Mouse (Mus musculus) midbrain, postnatal 0 days (tissue): Measurements from ENCODE around the gene 5730409E04Rik. TPM values are rescaled to one million over a fixed set of nuclear protein-coding genes. Genes with fewer than 3 reads are reported as not detected.
A peak's percentile ranks its signal among the peaks of the same experiment; 100 is the strongest.

Experiments
- ATAC-seq: fragments of 200-750 bp; cut with Nextera tagmentation; 2 replicates; pipeline ENCODE4 v1.8.0; 2017; ENCODE audit warnings: moderate number of reproducible peaks, mild to moderate bottlenecking, moderate TSS enrichment, moderate library complexity; ENCODE audit not compliant: low FRiP score
- DNase-seq: peaks from one replicate; pipeline ENCODE4 v3.0.0-alpha.2; 2015; ENCODE audit warnings: low spot score
- H3K27ac ChIP-seq: fragments of 300-500 bp; sonication (generic); 2 replicates; pipeline ENCODE4 v1.5.1; 2014; ENCODE audit warnings: low read depth, mild to moderate bottlenecking, low read length, mixed read lengths
- H3K27me3 ChIP-seq: fragments of 300-500 bp; sonication (generic); 2 replicates; pipeline ENCODE4 v1.6.1; 2014; ENCODE audit warnings: low read length, control low read depth, mixed read lengths; ENCODE audit not compliant: insufficient read depth
- H3K36me3 ChIP-seq: fragments of 300-500 bp; sonication (generic); 2 replicates; pipeline ENCODE4 v1.6.1; 2014; ENCODE audit warnings: low read length, control low read depth, mixed read lengths; ENCODE audit not compliant: insufficient read depth
- H3K4me1 ChIP-seq: fragments of 300-500 bp; sonication (generic); 2 replicates; pipeline ENCODE4 v1.6.1; 2014; ENCODE audit warnings: mild to moderate bottlenecking, control low read depth, antibody characterized with exemption, low read length, mixed read lengths; ENCODE audit not compliant: insufficient read depth
- H3K4me2 ChIP-seq: fragments of 300-500 bp; sonication (generic); 2 replicates; pipeline ENCODE4 v1.6.1; 2014; ENCODE audit warnings: low read depth, mild to moderate bottlenecking, low read length, mixed read lengths; ENCODE audit not compliant: poor library complexity, severe bottlenecking
- H3K4me3 ChIP-seq: fragments of 300-500 bp; sonication (generic); 2 replicates; pipeline ENCODE4 v1.5.1; 2014; ENCODE audit warnings: low read depth, mild to moderate bottlenecking, low read length, moderate library complexity
- H3K9ac ChIP-seq: fragments of 300-500 bp; sonication (generic); replicated peaks from 2 replicates; pipeline ENCODE4 v1.6.1; 2014; ENCODE audit warnings: mild to moderate bottlenecking, low read length, moderate library complexity, mixed read lengths; ENCODE audit not compliant: poor library complexity, severe bottlenecking
- H3K9me3 ChIP-seq: fragments of 300-500 bp; sonication (generic); 2 replicates; pipeline ENCODE4 v1.6.1; 2016; ENCODE audit warnings: low read length, control low read depth
- CTCF ChIP-seq: IDR thresholded peaks from 2 replicates; pipeline ENCODE4 v1.5.1; 2016; ENCODE audit warnings: antibody characterized with exemption, mild to moderate bottlenecking
- WGBS: fragments of 180-500 bp; shearing (Covaris S2); extraction: QIAGEN DNeasy Blood & Tissue Kit; methylation state at CpG from one replicate; pipeline ENCODE4 v1.1.7; 2014; 5-methylcytosine and 5-hydroxymethylcytosine counted together
- polyA plus RNA-seq: library from polyadenylated mRNA; unstranded; fragments of >200 nt; fragmentation: Nextera tagmentation; extraction: Ambion mirVana; gene quantifications from 2 replicates; pipeline ENCODE4 v1.2.1, GENCODE M21; 2015
- total RNA-seq: library from RNA; depleted of rRNA; stranded (reverse); fragments of >200 nt; gene quantifications from 2 replicates; pipeline ENCODE4 v1.2.3, GENCODE M21; 2014

Gene 5730409E04Rik
- total and polyA plus RNA-seq, 2 experiments from 2014 or later: 29.2 to 59.4 TPM

DNA sequence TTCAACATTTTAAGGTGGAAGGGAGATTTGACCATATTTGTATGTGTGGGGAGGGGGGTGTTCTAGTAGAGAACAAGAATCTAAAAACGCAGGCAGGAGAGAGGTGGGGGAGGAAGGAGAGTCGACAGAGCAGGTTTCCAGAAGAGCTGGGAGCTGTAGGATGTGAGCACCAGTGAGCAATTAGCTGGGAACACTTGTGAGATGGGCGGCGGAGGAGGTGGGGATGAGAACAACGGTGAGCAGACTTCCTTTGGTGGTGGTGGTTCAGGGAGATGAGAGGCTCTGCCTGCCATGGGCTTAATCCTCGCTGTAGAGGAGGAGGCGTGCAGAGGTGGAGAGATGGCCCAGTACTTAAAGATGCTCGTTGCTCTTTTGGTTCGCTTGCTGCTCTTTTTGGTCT is 32.3 kb downstream of the 5730409E04Rik start:
- H3K27ac ChIP-seq: no peak overlapping the region
- no peak overlapping the region for H3K4me3 ChIP-seq
- H3K9ac ChIP-seq: no peak overlapping the region
- no peaks in the 10 kb centered on the region for H3K36me3 ChIP-seq
- ATAC-seq (no peak), DNase-seq (no peak)
- no peak for TF ChIP-seq CTCF
- H3K9me3 ChIP-seq: no peaks in the 10 kb centered on the region
- 46% methylated on average over 9 of the region's 9 CpGs for WGBS
- no peaks in the 10 kb centered on the region for H3K27me3 ChIP-seq
- no peak overlapping the region for H3K4me2 ChIP-seq
- H3K4me1 ChIP-seq: no peaks in the 10 kb centered on the region

DNA sequence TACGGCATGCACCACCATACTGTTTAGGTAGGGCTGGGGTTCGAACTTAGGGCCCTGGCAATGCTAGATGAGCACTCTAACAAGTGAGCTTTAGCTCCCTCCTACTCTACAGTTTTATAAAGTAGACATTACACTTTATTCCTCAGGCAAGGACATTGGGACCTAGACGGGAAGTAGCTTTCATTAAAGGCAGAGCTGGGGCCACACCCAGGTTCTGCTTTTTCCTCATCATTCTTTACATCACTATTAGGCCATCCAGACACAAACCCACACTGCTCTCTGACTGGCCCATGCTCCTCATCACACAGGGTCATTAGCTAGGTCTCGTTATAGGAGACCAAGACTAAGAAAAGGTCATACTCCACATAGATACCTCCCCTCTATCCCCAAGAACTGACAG is 34.2 kb downstream of the 5730409E04Rik start:
- Histone ChIP-seq H3K36me3 (no peaks in the 10 kb centered on the region), H3K4me2 (no peak overlapping the region), H3K4me3 (no peak overlapping the region), H3K27ac (no peak overlapping the region), H3K9ac (no peak overlapping the region), H3K27me3 (no peaks in the 10 kb centered on the region), H3K4me1 (0 out of 2 replicates have a peak, but pooled peaks cover 4% of the 10 kb centered on the region), H3K9me3 (no peaks in the 10 kb centered on the region)
- no peak for ATAC-seq
- DNase-seq: no peak
- TF ChIP-seq CTCF: no peak
- 77% methylated on average over 4 of the region's 4 CpGs for WGBS

DNA sequence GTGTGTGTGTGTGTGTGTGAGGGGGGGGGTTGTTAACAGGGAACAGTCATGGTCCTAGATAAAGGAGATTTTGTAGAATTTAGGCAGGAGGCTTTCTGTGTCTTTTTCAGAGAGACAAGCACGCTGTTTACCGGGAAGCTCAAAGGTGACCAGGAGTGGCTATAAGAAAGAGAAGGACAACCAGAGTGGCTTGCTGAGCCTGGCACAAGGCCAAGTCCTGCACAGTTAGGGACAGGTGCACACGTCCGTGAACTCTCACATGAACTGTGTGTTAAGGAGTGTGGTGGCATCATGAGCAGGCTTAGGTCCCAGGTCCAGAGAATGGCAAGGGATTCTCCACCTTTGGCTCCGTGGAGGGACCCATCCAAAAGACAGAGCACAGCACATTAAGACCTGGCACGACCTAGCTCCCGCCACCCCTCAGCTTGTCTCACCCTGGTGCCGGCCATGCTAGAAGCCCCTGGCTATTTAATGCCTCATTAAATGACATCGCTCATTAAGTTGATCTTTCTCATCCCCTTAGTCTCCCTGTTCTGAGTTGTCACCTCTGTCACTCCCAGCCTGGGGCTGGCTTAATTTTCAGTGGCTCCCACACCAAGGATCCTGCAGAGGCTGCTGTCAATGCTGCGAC is 34.8 kb downstream of the 5730409E04Rik start:
- Histone ChIP-seq H3K27me3 (no peaks in the 10 kb centered on the region), H3K4me1 (0 out of 2 replicates have a peak, but pooled peaks cover 4% of the 10 kb centered on the region), H3K36me3 (no peaks in the 10 kb centered on the region), H3K9me3 (no peaks in the 10 kb centered on the region), H3K4me3 (no peak overlapping the region), H3K27ac (no peak overlapping the region), H3K9ac (no peak overlapping the region), H3K4me2 (no peak overlapping the region)
- peak; percentile 44 for DNase-seq
- 66% methylated on average over 10 of the region's 10 CpGs for WGBS
- TF ChIP-seq CTCF: no peak
- ATAC-seq: no peak

DNA sequence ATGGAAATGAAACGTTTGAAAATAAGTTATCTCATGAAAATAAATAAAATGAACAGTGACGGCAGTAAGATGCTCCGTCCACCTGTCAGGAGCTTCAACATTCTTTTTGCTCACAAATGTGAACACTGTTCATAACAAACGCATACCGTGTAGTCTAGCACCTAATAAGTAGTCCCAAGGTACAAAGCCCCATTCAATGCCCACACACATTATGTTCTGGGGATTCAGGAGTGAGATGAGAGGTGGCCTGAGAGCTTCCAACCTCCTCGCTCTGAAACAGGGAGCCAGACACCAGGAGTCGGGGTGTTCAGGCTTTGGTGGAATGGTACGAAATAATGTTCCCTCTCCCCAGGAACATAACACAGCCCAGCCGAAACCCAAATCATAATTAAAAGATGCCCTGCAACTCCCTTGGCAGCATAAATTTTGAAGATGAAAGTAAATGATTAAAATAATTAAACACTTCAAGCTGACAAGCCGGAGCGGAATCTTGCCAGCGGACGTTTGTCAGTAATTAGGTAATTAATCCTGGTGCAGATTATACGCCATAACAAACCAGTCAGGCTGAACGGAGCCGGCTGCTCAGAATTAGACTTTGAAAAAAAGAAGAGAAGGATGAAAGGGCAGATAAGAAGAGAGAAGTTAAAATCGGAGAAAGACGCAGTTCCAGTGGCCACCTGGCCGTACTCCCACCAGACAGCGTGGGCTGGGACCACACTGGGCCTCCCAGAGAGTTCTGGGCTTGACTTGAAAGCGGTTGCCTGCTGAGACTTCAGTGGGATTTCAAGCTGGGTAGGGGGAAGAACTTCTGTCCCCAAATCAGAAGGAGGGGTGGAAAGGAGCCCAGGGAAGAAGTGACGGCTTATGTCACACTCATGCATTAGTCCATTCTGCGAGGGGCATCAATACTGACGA is 38.6 kb downstream of the 5730409E04Rik start:
- no peak for TF ChIP-seq CTCF
- DNase-seq: peak; percentile 82
- Histone ChIP-seq H3K27ac (no peak overlapping the region), H3K4me3 (no peak overlapping the region), H3K36me3 (no peaks in the 10 kb centered on the region), H3K4me2 (0 out of 2 replicates have a peak overlapping the region, but pooled peaks have one; percentile 6), H3K9me3 (no peaks in the 10 kb centered on the region), H3K9ac (no peak overlapping the region), H3K27me3 (no peaks in the 10 kb centered on the region), H3K4me1 (0 out of 2 replicates have a peak, but pooled peaks cover 4% of the 10 kb centered on the region)
- WGBS: 21% methylated on average over 24 of the region's 24 CpGs
- ATAC-seq: 0 out of 2 replicates have a peak, but pooled peaks have one; percentile 27

DNA sequence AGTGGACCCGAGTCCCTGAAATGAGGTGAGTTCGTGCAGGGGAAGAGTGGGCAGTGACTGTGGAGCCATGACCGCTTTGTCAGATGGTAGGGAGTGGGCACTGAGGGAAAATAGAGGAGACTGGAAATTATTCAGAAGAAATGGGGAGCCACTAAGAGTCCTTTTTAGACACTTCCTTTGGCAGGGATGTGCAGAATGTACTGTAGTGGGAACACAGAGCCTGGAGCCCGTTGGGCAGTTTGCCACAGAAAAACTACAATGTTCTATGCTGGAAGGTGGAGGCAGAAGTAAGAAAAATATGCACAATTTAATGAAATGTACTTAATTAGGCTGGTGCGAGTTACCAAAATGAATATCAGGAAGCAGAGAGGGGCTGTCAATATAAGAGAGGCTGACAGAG is 43.5 kb downstream of the 5730409E04Rik start:
- 0 out of 2 replicates have a peak, but pooled peaks cover 4% of the 10 kb centered on the region for H3K27me3 ChIP-seq
- DNase-seq (no peak), ATAC-seq (no peak)
- no peak overlapping the region for H3K27ac ChIP-seq
- H3K4me1 ChIP-seq: 0 out of 2 replicates have a peak, but pooled peaks cover 4% of the 10 kb centered on the region
- TF ChIP-seq CTCF: no peak
- WGBS: 86% methylated on average over 5 of the region's 5 CpGs
- H3K36me3 ChIP-seq: no peaks in the 10 kb centered on the region
- no peak overlapping the region for H3K9ac ChIP-seq
- H3K4me3 ChIP-seq: no peak overlapping the region
- H3K4me2 ChIP-seq: no peak overlapping the region
- H3K9me3 ChIP-seq: no peaks in the 10 kb centered on the region

DNA sequence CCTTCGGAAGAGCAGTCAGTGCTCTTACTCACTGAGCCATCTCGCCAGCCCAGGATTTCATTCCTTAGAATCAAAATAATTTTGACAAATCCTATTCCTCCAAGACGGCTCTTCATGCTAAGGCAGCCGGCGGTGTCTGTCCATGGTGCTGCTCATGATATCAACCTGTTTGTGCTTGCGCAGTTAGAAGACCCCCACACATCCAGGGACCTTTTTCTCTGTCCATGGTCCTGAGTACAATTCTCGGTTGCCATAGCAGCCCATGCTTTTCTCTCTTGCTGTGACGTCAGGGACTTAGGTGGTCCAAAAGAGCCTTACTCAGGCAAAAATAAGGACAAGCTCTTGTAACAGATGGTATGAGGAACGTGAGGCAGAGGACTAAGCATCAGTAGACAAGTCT is 45.7 kb downstream of the 5730409E04Rik start:
- 16% methylated on average over 9 of the region's 9 CpGs for WGBS
- ATAC-seq: no peak
- H3K9me3 ChIP-seq: no peaks in the 10 kb centered on the region
- TF ChIP-seq CTCF: no peak
- no peaks in the 10 kb centered on the region for H3K4me1 ChIP-seq
- no peak overlapping the region for H3K27ac ChIP-seq
- H3K36me3 ChIP-seq: no peaks in the 10 kb centered on the region
- no peak overlapping the region for H3K4me3 ChIP-seq
- peak; percentile 59 for DNase-seq
- no peak overlapping the region for H3K9ac ChIP-seq
- H3K4me2 ChIP-seq: no peak overlapping the region
- H3K27me3 ChIP-seq: 0 out of 2 replicates have a peak, but pooled peaks cover 4% of the 10 kb centered on the region
